Mouse (Mus musculus) midbrain, embryonic 12.5 days (tissue): ENCODE data around the gene Naa40. TPM values are rescaled to one million over a fixed set of nuclear protein-coding genes. Genes with fewer than 3 reads are reported as not detected.

ENCODE experiments used
- ATAC-seq: fragments of 200-750 bp; cut with Nextera tagmentation; 2 replicates; pipeline ENCODE4 v1.8.0; 2017; ENCODE audit warnings: low read depth, moderate TSS enrichment, moderate library complexity; ENCODE audit not compliant: low FRiP score
- H3K27ac ChIP-seq: fragments of 300-500 bp; sonication (generic); replicated peaks from 2 replicates; pipeline ENCODE4 v1.5.1; 2016; ENCODE audit warnings: mild to moderate bottlenecking
- H3K27me3 ChIP-seq: fragments of 300-500 bp; sonication (generic); 2 replicates; pipeline ENCODE4 v1.6.1; 2016; ENCODE audit warnings: mild to moderate bottlenecking
- H3K36me3 ChIP-seq: fragments of 300-500 bp; sonication (generic); 2 replicates; pipeline ENCODE4 v1.6.1; 2016
- H3K4me1 ChIP-seq: fragments of 300-500 bp; sonication (generic); 2 replicates; pipeline ENCODE4 v1.6.1; 2016
- H3K4me2 ChIP-seq: fragments of 300-500 bp; sonication (generic); replicated peaks from 2 replicates; pipeline ENCODE4 v1.6.1; 2016; ENCODE audit warnings: mild to moderate bottlenecking, moderate library complexity
- H3K4me3 ChIP-seq: fragments of 300-500 bp; sonication (generic); 2 replicates; pipeline ENCODE4 v1.5.1; 2016; ENCODE audit warnings: mild to moderate bottlenecking
- H3K9ac ChIP-seq: fragments of 300-500 bp; sonication (generic); replicated peaks from 2 replicates; pipeline ENCODE4 v1.6.1; 2016; ENCODE audit warnings: mild to moderate bottlenecking, moderate library complexity
- H3K9me3 ChIP-seq: fragments of 300-500 bp; sonication (generic); 2 replicates; pipeline ENCODE4 v1.6.1; 2016; ENCODE audit warnings: mild to moderate bottlenecking
- WGBS: fragments of 180-500 bp; shearing (Covaris S2); methylation state at CpG from one replicate; pipeline ENCODE4 v1.1.7; 2016; 5-methylcytosine and 5-hydroxymethylcytosine counted together
- polyA plus RNA-seq: library from polyadenylated mRNA; unstranded; fragments of >200 nt; fragmentation: Nextera tagmentation; extraction: Ambion mirVana; gene quantifications from 2 replicates; pipeline ENCODE4 v1.2.1, GENCODE M21; 2016

The Naa40 gene
- polyA plus RNA-seq, 1 experiment from 2014 or later, result 91.0 TPM

GRCm38 (mm10) chr19:7225096-7225690 is 15.8 kb downstream of the Naa40 start:
- Histone ChIP-seq H3K9me3 (no peaks in the 10 kb centered on the region), H3K27ac (no peak overlapping the region), H3K36me3 (peaks cover 49% of the 10 kb centered on the region), H3K27me3 (no peaks in the 10 kb centered on the region), H3K4me3 (no peak overlapping the region), H3K9ac (no peak overlapping the region), H3K4me2 (no peak overlapping the region), H3K4me1 (no peaks in the 10 kb centered on the region)
- no peak for ATAC-seq
- 87% methylated on average over 9 of the region's 9 CpGs for WGBS

- Histone ChIP-seq H3K4me3 (no peak overlapping the region), H3K4me2 (no peak overlapping the region), H3K27me3 (no peaks in the 10 kb centered on the region), H3K36me3 (peaks cover 40% of the 10 kb centered on the region), H3K9ac (no peak overlapping the region), H3K27ac (no peak overlapping the region), H3K9me3 (no peaks in the 10 kb centered on the region), H3K4me1 (no peaks in the 10 kb centered on the region)
- ATAC-seq, result no peak
- 95% methylated on average over 3 of the region's 3 CpGs for WGBS
These were observed 16.7 kb downstream of the Naa40 start for GRCm38 (mm10) chr19:7224253-7224652.

GRCm38 (mm10) chr19:7223488-7223887 is 17.5 kb downstream of the Naa40 start:
- Histone ChIP-seq H3K27ac (no peak overlapping the region), H3K4me2 (no peak overlapping the region), H3K36me3 (peaks cover 32% of the 10 kb centered on the region), H3K27me3 (no peaks in the 10 kb centered on the region), H3K9me3 (no peaks in the 10 kb centered on the region), H3K4me3 (no peak overlapping the region), H3K9ac (no peak overlapping the region), H3K4me1 (no peaks in the 10 kb centered on the region)
- ATAC-seq, result no peak

GRCm38 (mm10) chr19:7222196-7222595 is 18.8 kb downstream of the Naa40 start:
- Histone ChIP-seq H3K36me3 (peaks cover 19% of the 10 kb centered on the region), H3K4me3 (no peak overlapping the region), H3K27me3 (no peaks in the 10 kb centered on the region), H3K9me3 (no peaks in the 10 kb centered on the region), H3K27ac (no peak overlapping the region), H3K4me2 (no peak overlapping the region), H3K4me1 (peaks cover 3% of the 10 kb centered on the region; the same call in 1 of the 2 replicates), H3K9ac (no peak overlapping the region)
- no peak for ATAC-seq
- 86% methylated on average over 6 of the region's 6 CpGs for WGBS

GRCm38 (mm10) chr19:7218753-7219152 is 22.2 kb downstream of the Naa40 start:
- no peak overlapping the region for H3K9ac ChIP-seq
- H3K4me2 ChIP-seq, result no peak overlapping the region
- peaks cover 20% of the 10 kb centered on the region for H3K4me1 ChIP-seq
- no peaks in the 10 kb centered on the region for H3K9me3 ChIP-seq
- H3K36me3 ChIP-seq, result peaks cover 20% of the 10 kb centered on the region
- H3K4me3 ChIP-seq, result no peak overlapping the region
- no peak for ATAC-seq
- no peaks in the 10 kb centered on the region for H3K27me3 ChIP-seq
- WGBS, result 95% methylated on average over 5 of the region's 5 CpGs
- no peak overlapping the region for H3K27ac ChIP-seq

- peak overlapping the region; percentile 93 for H3K4me2 ChIP-seq
- peak; percentile 14 for ATAC-seq
- no peak overlapping the region for H3K27ac ChIP-seq
- WGBS, result 14% methylated on average over 6 of the region's 6 CpGs
- H3K9me3 ChIP-seq, result no peaks in the 10 kb centered on the region
- peaks cover 28% of the 10 kb centered on the region for H3K36me3 ChIP-seq
- no peaks in the 10 kb centered on the region for H3K27me3 ChIP-seq
- peaks cover 20% of the 10 kb centered on the region for H3K4me1 ChIP-seq
- H3K9ac ChIP-seq, result no peak overlapping the region; the same call in 1 of the 2 replicates
- H3K4me3 ChIP-seq, result peak overlapping the region; percentile 88
These were observed 23.1 kb downstream of the Naa40 start for GRCm38 (mm10) chr19:7217926-7218267.

GRCm38 (mm10) chr19:7217162-7217925 is 23.6 kb downstream of the Naa40 start, which contains the start of gene Cox8a:
Cox8a (minus strand) TSS chr19:7217616.
- 1% methylated on average over 50 of the region's 50 CpGs for WGBS
- peaks cover 20% of the 10 kb centered on the region for H3K4me1 ChIP-seq
- H3K4me2 ChIP-seq, result peak within 1 kb of the TSS; percentile 93
- H3K9me3 ChIP-seq, result no peaks in the 10 kb centered on the region
- H3K27me3 ChIP-seq, result no peaks in the 10 kb centered on the region
- H3K9ac ChIP-seq, result peak within 1 kb of the TSS; percentile 91
- H3K36me3 ChIP-seq, result peaks cover 29% of the 10 kb centered on the region
- H3K4me3 ChIP-seq, result peak within 1 kb of the TSS; percentile 88
- peak within 1 kb of the TSS; percentile 75 for H3K27ac ChIP-seq
- peak; percentile 97 for ATAC-seq

GRCm38 (mm10) chr19:7214484-7214883 is 26.5 kb downstream of the Naa40 start:
- Histone ChIP-seq H3K4me3 (no peak overlapping the region), H3K9me3 (no peaks in the 10 kb centered on the region), H3K4me2 (no peak overlapping the region), H3K4me1 (peaks cover 20% of the 10 kb centered on the region), H3K36me3 (peaks cover 36% of the 10 kb centered on the region), H3K27ac (no peak overlapping the region), H3K9ac (no peak overlapping the region), H3K27me3 (no peaks in the 10 kb centered on the region)
- 95% methylated on average over 5 of the region's 5 CpGs for WGBS
- no peak for ATAC-seq

GRCm38 (mm10) chr19:7213010-7213409 is 28.0 kb downstream of the Naa40 start:
- no peak overlapping the region for H3K4me3 ChIP-seq
- H3K9me3 ChIP-seq, result no peaks in the 10 kb centered on the region
- H3K9ac ChIP-seq, result no peak overlapping the region
- peaks cover 36% of the 10 kb centered on the region for H3K36me3 ChIP-seq
- ATAC-seq, result no peak
- no peaks in the 10 kb centered on the region for H3K27me3 ChIP-seq
- H3K4me2 ChIP-seq, result no peak overlapping the region
- 90% methylated on average over 3 of the region's 3 CpGs for WGBS
- H3K27ac ChIP-seq, result no peak overlapping the region
- peaks cover 20% of the 10 kb centered on the region for H3K4me1 ChIP-seq

- Histone ChIP-seq H3K27me3 (no peaks in the 10 kb centered on the region), H3K36me3 (peaks cover 36% of the 10 kb centered on the region), H3K4me2 (no peak overlapping the region), H3K9me3 (no peaks in the 10 kb centered on the region), H3K4me1 (peaks cover 17% of the 10 kb centered on the region), H3K27ac (no peak overlapping the region), H3K9ac (no peak overlapping the region), H3K4me3 (no peak overlapping the region)
- WGBS, result 87% methylated on average over 1 of the region's 1 CpGs
- ATAC-seq, result no peak
These were observed 28.8 kb downstream of the Naa40 start for GRCm38 (mm10) chr19:7212216-7212615.

- ATAC-seq, result no peak
- Histone ChIP-seq H3K9ac (no peak overlapping the region), H3K27me3 (no peaks in the 10 kb centered on the region), H3K36me3 (peaks cover 29% of the 10 kb centered on the region), H3K9me3 (no peaks in the 10 kb centered on the region), H3K4me2 (no peak overlapping the region), H3K4me3 (no peak overlapping the region), H3K27ac (no peak overlapping the region), H3K4me1 (peaks cover 13% of the 10 kb centered on the region)
- WGBS, result 91% methylated on average over 7 of the region's 7 CpGs
These were observed 30.9 kb downstream of the Naa40 start for GRCm38 (mm10) chr19:7209907-7210646.
